9 mouse cellular contexts compared by ENCODE assay signal in the genomic region with DNA sequence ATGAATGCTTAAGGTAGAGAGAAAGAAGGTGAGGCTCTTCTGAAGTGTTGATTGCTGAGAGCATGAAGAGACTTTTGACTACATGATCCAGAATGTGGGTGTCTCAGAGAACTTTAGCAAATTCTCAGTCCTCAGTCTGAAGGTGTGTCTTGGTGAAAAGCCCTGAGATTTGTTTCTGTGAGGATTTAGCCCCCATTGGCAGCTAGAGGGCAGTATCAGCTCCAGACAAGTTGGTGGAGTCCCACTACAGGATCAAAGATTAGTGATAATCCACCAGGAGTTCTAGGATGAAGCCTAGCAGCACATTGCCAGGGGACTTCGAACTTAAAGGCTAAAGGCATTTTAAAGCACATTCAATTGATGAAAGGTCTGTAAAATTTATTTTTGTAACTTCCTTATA.
DNase-seq lines count a peak whose midpoint lies in the region; ATAC-seq lines count a peak whose summit lies in the region.
"Had no signal": no experiment of that assay in that cellular context is flagged by ENCODE, and none has a peak within 500 bp of the region (broad histone marks: within the 10 kb centered on the region; RNA-seq: fewer than 3 reads in every experiment).

No protein-coding gene starts in this region.

- no peak overlapping the region for H3K4me3 ChIP-seq in heart, embryonic 12.5 days
- H3K4me3 ChIP-seq: midbrain, embryonic 10.5 days had no signal

- H3K27me3 ChIP-seq in heart, embryonic 12.5 days (replicated peaks): no peaks in the 10 kb centered on the region

- no peak overlapping the region for H3K4me2 ChIP-seq in heart, embryonic 12.5 days

- no peak for ATAC-seq in heart, embryonic 12.5 days (ENCODE audit: insufficient number of reproducible peaks, low FRiP score)

- H3K27ac ChIP-seq in heart, embryonic 12.5 days (ENCODE audit: poor library complexity, severe bottlenecking): no peak overlapping the region
- H3K27ac ChIP-seq: midbrain, embryonic 10.5 days had no signal

- WGBS in heart, embryonic 12.5 days: 65% methylated on average over 1 of the region's 1 CpGs

- H3K36me3 ChIP-seq in heart, embryonic 12.5 days: no peaks in the 10 kb centered on the region
- H3K36me3 ChIP-seq: midbrain, embryonic 10.5 days had no signal

- H3K4me1 ChIP-seq in heart, embryonic 12.5 days (replicated peaks): no peaks in the 10 kb centered on the region

- H3K9ac ChIP-seq in heart, embryonic 12.5 days: no peak overlapping the region

- H3K9me3 ChIP-seq in heart, embryonic 12.5 days (replicated peaks): no peaks in the 10 kb centered on the region
- H3K9me3 ChIP-seq: midbrain, embryonic 10.5 days had no signal

- DNase-seq in heart, postnatal 4 days: peak; percentile 7
- DNase-seq in right cerebral cortex, adult 18-20 months: peak; percentile 5
- no peak for DNase-seq in right cerebral cortex, postnatal 25 days
- peak; percentile 72 for DNase-seq in cerebellum, adult 9-11 months
- DNase-seq in spleen, postnatal 10 days (ENCODE audit: low spot score in 2 of 2): no peak
- no peak for DNase-seq in right cerebral cortex, postnatal 4 days
- no peak for DNase-seq in testis, postnatal 10 days (ENCODE audit: low spot score)

Comparison
In these comparisons a context has a peak if more than half of its experiments do, and no peak if none do; other contexts are left out.
1. DNase-seq: peak in heart, postnatal 4 days (single experiment), right cerebral cortex, adult 18-20 months (single experiment) and cerebellum, adult 9-11 months (single experiment); none in right cerebral cortex, postnatal 25 days (single experiment), spleen, postnatal 10 days (0 of 2), right cerebral cortex, postnatal 4 days (single experiment) and testis, postnatal 10 days (single experiment).